Mouse (Mus musculus) gastrocnemius, postnatal 14 days (tissue): ENCODE measurements around the gene Lamc2. TPM values are rescaled to one million over a fixed set of nuclear protein-coding genes. Genes with fewer than 3 reads are reported as not detected.

Experiments used
- DNase-seq: peaks from one replicate; pipeline ENCODE4 v3.0.0; 2021; ENCODE audit warnings: mixed read lengths
- intact Hi-C: fragments of 180-260 bp; cut with DNase I; formaldehyde crosslinking; loops from one replicate; pipeline ENCODE4 v1.15.1; 2025; ENCODE audit warnings: low total_unique reads
- total RNA-seq, 2 experiments: library from RNA; stranded (reverse); gene quantifications; 2 replicates each; pipeline ENCODE4 v1.2.3; 2021

Gene Lamc2
- total RNA-seq, 2 experiments from 2014 or later: 5.8 to 7.2 TPM

DNA sequence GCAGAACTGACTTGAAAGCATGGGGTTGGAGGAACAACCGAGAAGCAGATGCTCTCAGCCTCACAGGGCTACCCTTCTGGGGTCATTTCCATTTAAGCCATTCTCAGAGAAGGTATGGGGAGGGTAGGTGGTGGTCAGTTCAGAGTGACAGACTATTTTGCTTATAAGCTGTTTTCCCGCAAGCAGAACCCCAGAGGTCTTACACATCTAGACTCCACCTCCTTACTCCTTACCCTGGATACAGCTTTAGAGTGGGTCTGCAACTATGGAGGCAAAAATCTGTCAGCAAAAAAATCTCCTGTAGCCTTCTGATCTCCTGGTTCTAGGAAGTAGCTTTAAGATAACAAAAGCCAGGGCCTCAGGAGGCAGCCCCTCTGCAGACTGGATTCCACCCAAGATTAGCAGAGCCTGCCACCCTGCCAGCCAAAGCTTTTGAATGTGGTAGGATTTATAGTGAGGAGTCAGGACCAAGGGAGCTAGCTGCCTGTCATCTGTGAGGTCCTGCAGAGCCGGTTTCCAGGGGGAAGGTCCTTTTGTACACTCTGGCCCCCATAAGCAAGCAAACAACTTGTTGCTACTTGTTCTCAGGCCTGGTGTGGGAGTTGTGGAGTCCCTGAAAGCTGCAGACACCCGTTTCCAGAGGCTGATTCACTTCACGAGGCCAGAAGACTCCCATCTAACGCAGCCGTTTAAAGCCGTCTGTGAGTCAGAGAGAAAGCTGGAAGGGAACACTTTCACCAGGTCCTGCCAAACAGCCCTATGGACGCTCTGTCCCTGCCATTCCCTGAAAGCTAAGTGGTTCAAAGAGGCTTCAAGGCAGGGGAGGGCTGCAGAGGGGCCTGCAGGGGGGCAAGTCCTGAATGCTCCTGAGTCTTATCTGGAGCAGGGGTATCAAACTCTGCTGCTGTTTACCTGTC, 52.1 kb downstream of the Lamc2 start:
- intact Hi-C loops: no loop called here
- peak; percentile 46 for DNase-seq

DNA sequence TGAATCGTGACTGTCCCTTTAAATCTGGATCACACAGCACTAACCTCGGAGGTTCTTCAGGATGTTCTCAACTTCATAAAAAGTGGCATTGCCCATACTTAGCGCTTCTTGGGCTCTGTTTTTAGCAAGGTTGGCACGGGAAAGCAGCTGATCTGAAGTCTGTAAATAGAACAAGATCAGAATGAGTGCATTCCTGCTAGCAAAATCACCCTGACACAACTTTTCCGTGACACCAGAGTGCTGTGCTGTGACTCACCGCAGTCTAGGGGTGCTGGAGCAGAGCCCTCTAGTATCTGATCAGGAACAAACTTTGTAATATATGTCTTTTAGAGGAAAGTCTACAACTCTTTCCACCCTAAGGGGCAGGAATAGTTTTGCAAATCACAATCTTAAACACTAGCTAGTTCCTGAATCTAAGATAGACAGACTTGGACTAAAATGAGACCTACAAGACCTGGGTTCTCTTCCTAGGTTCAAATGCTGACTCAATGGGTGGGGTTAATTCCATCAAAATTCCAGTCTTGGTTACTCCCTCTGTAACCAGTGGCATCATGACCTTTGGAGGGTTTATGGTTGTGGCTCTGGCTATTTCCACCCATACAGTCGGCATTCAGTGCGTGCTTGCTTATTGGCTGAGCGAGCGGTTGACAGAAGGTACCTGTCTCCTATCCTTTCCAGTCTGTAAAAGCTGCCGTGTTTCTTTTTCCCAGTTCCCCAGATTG, 56.1 kb downstream of the Lamc2 start:
- peak; percentile 29 for DNase-seq
- intact Hi-C loops: no loop called here

DNA sequence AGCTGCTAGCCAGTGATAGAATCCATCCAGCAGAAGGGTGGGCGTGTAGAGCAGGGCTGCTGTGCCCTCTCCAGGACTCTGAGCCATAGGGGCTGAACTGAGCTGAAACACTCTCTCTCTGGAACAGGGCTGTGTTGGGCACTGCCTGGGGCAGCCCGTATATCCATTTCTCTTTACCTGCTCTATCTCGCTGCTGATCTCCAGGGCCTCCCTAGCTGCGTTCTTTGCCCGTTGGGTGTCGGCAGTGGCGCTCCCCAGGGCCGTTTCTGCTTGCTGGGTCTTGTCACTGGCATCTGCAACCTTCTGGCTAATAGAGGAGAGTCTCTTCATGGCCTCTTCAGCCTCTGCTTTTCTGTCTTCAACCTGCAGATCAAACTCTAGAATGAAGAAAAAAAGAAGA, 57.5 kb downstream of the Lamc2 start:
- DNase-seq: no peak
- intact Hi-C loops: no loop called here

- no peak for DNase-seq
- intact Hi-C loops: no loop called here
Observed at GRCm38 (mm10) chr1:153127622-153128021, 58.6 kb downstream of the Lamc2 start.

GRCm38 (mm10) chr1:153126491-153127381, 59.5 kb downstream of the Lamc2 start:
- intact Hi-C loops: no loop called here
- DNase-seq: peak; percentile 65

GRCm38 (mm10) chr1:153125287-153126275, 60.7 kb downstream of the Lamc2 start:
- intact Hi-C loops: no loop called here

GRCm38 (mm10) chr1:153124502-153124901, 61.7 kb downstream of the Lamc2 start:
- intact Hi-C loops: no loop called here

More at GRCm38 (mm10) chr1:153125287-153126275, 60.7 kb downstream of the Lamc2 start:
- DNase-seq: no peak

DNA sequence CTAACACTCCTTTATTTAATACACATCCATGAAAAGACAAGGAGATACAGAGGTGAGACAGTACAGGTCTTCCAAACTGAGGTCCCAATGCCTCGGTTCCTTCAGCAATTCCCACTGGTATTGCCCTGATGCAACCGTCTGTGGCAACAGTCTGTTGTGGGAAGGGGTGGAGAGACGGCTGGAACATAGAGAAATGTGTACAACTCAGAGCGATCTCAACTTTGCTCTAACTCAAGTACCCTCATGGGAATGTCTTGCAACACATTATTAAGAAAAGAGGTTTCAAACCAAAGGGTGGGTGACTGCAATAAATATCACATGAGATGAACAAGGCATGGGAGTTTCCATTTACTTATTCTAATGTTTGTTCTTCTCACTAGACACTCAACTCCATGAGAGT, 63.5 kb downstream of the Lamc2 start:
- DNase-seq: no peak

More at GRCm38 (mm10) chr1:153124502-153124901, 61.7 kb downstream of the Lamc2 start:
- no peak for DNase-seq

DNA sequence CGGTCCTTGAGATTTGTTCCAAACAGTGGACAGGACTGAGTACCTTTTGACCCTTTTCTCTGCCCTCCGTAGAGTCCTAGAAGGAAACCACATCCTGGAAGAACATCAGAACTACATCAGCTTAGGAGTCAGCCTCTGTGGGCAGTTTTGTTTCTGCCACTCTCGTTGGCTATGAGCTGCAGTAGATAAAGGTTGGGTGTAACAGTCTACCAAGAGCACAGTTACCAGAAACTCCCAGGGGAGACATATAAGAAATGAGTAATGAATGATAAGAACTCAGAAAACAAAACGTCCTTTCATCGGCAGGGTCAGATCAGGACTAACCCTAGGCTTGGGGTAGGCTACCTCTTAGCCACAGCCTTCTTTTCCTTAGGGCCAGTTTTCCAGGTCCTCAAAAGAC, 64.9 kb downstream of the Lamc2 start:
- no peak for DNase-seq
- intact Hi-C loops: no loop called here

More for the DNA sequence above, 63.5 kb downstream of the Lamc2 start:
- intact Hi-C loops: no loop called here

GRCm38 (mm10) chr1:153120544-153120943, 65.7 kb downstream of the Lamc2 start:
- intact Hi-C loops: no loop called here
- DNase-seq: no peak

GRCm38 (mm10) chr1:153115315-153115714, 70.9 kb downstream of the Lamc2 start:
- intact Hi-C loops: no loop called here
- no peak for DNase-seq

- intact Hi-C loops: no loop called here
- no peak for DNase-seq
Observed at GRCm38 (mm10) chr1:153111596-153111995, 74.7 kb downstream of the Lamc2 start.

GRCm38 (mm10) chr1:153109836-153110235, 76.4 kb downstream of the Lamc2 start:
- intact Hi-C loops: loop anchor here (10.0 kb wide), 1 partner anchor 275 kb away; no protein-coding TSS in a partner anchor
- DNase-seq: no peak

- no peak for DNase-seq
- intact Hi-C loops: loop anchor here (10.0 kb wide), 1 partner anchor 275 kb away; no protein-coding TSS in a partner anchor
Observed at GRCm38 (mm10) chr1:153109346-153109745, 76.9 kb downstream of the Lamc2 start.

DNA sequence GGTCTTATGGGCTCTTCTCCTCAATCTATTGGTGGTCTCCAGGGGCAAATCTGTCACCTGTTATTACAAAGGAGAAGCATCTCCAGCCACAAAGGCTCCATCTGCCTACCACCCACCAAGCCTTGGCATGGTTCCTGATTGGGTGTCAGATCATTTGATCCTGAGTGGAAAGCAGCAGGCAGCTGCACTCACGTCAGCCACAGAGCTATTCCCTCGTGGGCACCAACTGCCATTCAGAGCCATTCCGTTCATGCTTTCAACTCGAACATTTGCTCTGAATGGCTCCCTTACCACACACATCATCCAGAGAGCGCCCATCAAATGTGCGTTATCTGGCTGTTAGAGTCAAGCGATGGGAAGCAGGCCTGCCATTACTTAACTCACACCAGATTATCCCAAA, 78.4 kb downstream of the Lamc2 start:
- no peak for DNase-seq
- intact Hi-C loops: loop anchor here (10.0 kb wide), 1 partner anchor 277 kb away; no protein-coding TSS in a partner anchor

- intact Hi-C loops: loop anchor here (10.0 kb wide), 1 partner anchor 280 kb away; no protein-coding TSS in a partner anchor
- DNase-seq: no peak
Observed at GRCm38 (mm10) chr1:153104804-153105203, 81.4 kb downstream of the Lamc2 start.

GRCm38 (mm10) chr1:153103186-153103554, 83.1 kb downstream of the Lamc2 start:
- intact Hi-C loops: loop anchor here (10.0 kb wide), 1 partner anchor 282 kb away; no protein-coding TSS in a partner anchor
- no peak for DNase-seq
